Mouse (Mus musculus): ENCODE data around the gene Myh7b. TPM values are rescaled to one million over a fixed set of nuclear protein-coding genes. Genes with fewer than 3 reads are reported as not detected.

Myh7b gene
- polyA plus RNA-seq, 1 experiment from 2014 or later = 0.67 TPM

DNA sequence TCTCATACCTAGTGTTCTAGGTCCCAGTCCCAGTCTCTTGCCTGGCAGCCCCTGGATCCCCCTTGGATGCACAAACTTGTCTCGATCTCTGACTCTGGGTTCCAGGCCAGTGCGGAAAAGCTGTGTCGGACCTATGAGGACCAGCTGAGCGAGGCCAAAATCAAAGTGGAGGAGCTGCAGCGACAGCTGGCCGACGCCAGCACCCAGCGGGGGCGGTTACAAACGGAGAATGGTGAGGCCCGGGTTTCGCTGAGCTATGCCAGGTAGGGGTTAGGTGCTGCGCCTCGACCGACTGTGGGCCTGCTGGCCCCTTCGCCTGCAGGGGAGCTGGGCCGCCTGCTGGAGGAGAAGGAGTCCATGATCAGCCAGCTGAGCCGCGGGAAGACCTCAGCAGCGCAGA lies 19.1 kb downstream of the Myh7b start:
- Histone ChIP-seq H3K27ac (no peak overlapping the region), H3K9me3 (no peaks in the 10 kb centered on the region), H3K4me3 (peak overlapping the region; percentile 16), H3K27me3 (ENCODE audit: poor library complexity, severe bottlenecking) (peaks cover 99% of the 10 kb centered on the region), H3K36me3 (replicated peaks) (peaks cover 39% of the 10 kb centered on the region), H3K4me1 (peaks cover 48% of the 10 kb centered on the region)
- no peak for DNase-seq (ENCODE audit: extremely low spot score, low spot score)
- 19% methylated on average over 20 of the region's 20 CpGs for WGBS

- Histone ChIP-seq H3K4me3 (peak overlapping the region; percentile 16), H3K27me3 (ENCODE audit: poor library complexity, severe bottlenecking) (peaks cover 97% of the 10 kb centered on the region), H3K9me3 (no peaks in the 10 kb centered on the region), H3K27ac (no peak overlapping the region), H3K36me3 (replicated peaks) (peaks cover 46% of the 10 kb centered on the region), H3K4me1 (peaks cover 48% of the 10 kb centered on the region)
- WGBS = 13% methylated on average over 43 of the region's 43 CpGs
- DNase-seq (ENCODE audit: extremely low spot score, low spot score) = no peak
Observed at GRCm38 (mm10) chr2:155630590-155631416, 19.8 kb downstream of the Myh7b start.

GRCm38 (mm10) chr2:155632138-155632936 lies 21.3 kb downstream of the Myh7b start:
- Histone ChIP-seq H3K4me1 (peaks cover 39% of the 10 kb centered on the region), H3K36me3 (replicated peaks) (peaks cover 61% of the 10 kb centered on the region), H3K4me3 (no peak overlapping the region), H3K9me3 (no peaks in the 10 kb centered on the region), H3K27me3 (ENCODE audit: poor library complexity, severe bottlenecking) (peaks cover 81% of the 10 kb centered on the region), H3K27ac (no peak overlapping the region)
- 61% methylated on average over 30 of the region's 30 CpGs for WGBS
- DNase-seq (ENCODE audit: extremely low spot score, low spot score) = no peak

DNA sequence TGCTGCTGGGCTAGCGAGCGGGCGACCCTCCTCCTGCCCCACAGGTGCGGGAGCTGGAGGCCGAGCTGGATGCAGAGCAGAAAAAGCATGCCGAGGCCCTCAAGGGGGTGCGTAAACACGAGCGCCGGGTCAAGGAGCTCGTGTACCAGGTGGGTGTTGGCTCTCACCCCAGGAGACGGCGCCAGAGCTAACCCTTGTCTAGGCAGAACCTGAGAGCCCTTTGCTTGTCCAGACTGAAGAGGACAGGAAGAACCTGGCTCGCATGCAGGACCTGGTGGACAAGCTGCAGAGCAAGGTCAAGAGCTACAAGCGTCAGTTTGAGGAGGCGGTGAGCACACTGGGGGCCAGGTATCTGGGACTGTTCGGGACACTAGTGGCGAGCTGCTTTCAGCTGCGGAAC lies 22.1 kb downstream of the Myh7b start:
- H3K4me1 ChIP-seq = peaks cover 38% of the 10 kb centered on the region
- H3K4me3 ChIP-seq = no peak overlapping the region
- H3K9me3 ChIP-seq = no peaks in the 10 kb centered on the region
- WGBS = 75% methylated on average over 19 of the region's 19 CpGs
- H3K27me3 ChIP-seq (ENCODE audit: poor library complexity, severe bottlenecking) = peaks cover 73% of the 10 kb centered on the region
- H3K36me3 ChIP-seq (replicated peaks) = peaks cover 69% of the 10 kb centered on the region
- H3K27ac ChIP-seq = no peak overlapping the region
- no peak for DNase-seq (ENCODE audit: extremely low spot score, low spot score)

DNA sequence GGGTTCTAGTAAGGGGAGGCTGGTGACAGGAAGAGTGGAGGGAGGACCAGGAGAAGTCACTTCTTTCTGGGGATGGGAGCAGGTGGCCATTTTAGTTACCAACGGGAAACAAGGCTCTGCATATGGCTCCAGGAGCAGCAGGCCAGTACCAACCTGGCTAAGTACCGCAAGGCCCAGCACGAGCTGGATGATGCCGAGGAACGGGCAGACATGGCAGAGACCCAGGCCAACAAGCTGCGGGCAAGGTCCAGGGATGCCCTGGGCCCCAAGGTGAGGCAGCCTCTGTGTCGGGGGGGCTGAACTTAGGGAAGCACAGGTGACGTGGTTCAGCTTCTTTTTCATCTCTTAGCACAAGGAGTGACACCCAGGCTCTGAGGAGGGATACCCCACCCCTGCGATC lies 22.7 kb downstream of the Myh7b start:
- WGBS = 86% methylated on average over 9 of the region's 9 CpGs

DNA sequence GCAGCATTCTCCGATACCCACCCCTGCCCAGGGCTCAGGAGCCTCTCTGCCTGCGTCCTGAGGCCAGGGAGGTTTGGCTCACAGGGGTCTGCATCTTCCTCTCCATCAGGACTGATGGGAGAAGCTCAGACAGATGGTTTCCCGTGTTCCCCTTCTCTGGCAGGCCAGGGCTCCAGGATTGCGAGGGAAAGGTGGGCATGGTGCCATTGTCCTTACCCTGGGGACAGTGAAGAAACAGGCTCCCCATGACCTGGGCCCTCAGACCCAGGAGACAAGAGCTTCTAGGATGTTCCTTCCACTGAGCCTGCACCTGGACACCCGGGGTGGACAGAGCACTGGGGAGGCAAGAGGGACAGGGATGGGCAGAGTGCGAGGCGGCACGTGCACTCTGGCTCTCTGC lies 23.6 kb downstream of the Myh7b start:
- Histone ChIP-seq H3K9me3 (no peaks in the 10 kb centered on the region), H3K27me3 (ENCODE audit: poor library complexity, severe bottlenecking) (peaks cover 59% of the 10 kb centered on the region), H3K36me3 (replicated peaks) (peaks cover 83% of the 10 kb centered on the region), H3K4me1 (peaks cover 24% of the 10 kb centered on the region), H3K27ac (no peak overlapping the region), H3K4me3 (no peak overlapping the region)
- no peak for DNase-seq (ENCODE audit: extremely low spot score, low spot score)
- 92% methylated on average over 8 of the region's 8 CpGs for WGBS

More for the DNA sequence above, 22.7 kb downstream of the Myh7b start:
- DNase-seq (ENCODE audit: extremely low spot score, low spot score) = no peak
- Histone ChIP-seq H3K9me3 (no peaks in the 10 kb centered on the region), H3K36me3 (replicated peaks) (peaks cover 75% of the 10 kb centered on the region), H3K4me3 (no peak overlapping the region), H3K27ac (no peak overlapping the region), H3K4me1 (peaks cover 33% of the 10 kb centered on the region), H3K27me3 (ENCODE audit: poor library complexity, severe bottlenecking) (peaks cover 67% of the 10 kb centered on the region)

DNA sequence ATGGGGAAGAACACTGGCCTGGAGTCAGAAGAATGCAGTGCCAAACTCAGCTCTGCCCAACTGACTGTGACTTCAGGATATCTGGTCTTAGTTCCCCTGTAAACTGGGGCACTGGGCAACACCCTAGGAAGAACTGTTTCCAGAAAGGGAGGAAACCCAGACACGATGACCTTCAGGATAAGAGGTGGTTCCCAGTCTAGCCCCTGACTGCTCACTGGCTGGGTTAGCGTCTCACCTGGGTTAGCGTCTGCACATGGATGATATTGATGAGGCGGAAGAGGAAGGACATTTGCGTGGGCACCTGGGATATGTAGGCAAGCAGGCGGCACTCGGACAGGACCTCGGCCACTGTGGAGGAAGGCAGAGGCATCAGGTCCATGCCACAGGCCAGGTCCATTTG lies 24.9 kb downstream of the Myh7b start:
- H3K36me3 ChIP-seq (replicated peaks) = peaks cover 97% of the 10 kb centered on the region

DNA sequence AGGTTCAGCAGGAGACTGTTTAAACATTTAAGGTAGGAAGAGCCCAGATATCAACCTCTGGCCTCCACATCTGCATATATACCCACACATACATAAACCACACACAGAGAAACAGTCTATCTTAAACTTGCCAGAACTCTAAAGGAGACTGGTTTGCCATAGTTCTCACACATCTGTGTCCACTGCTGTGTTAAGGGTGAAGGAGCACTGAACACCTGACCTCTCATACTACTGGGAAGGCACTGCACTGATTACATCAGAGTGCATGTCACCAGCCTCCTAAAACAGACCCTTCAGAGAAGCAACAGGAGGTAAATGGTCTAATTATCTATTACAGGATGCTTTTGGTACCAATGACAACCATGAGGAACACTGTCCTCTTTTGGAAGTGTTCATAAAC lies 25.9 kb downstream of the Myh7b start:
- peaks cover 4% of the 10 kb centered on the region; the same call in 1 of the 2 replicates for H3K4me1 ChIP-seq
- peaks cover 100% of the 10 kb centered on the region for H3K36me3 ChIP-seq (replicated peaks)
- H3K4me3 ChIP-seq = no peak overlapping the region
- DNase-seq (ENCODE audit: extremely low spot score, low spot score) = no peak
- H3K27me3 ChIP-seq (ENCODE audit: poor library complexity, severe bottlenecking) = peaks cover 36% of the 10 kb centered on the region
- H3K27ac ChIP-seq = no peak overlapping the region
- no peaks in the 10 kb centered on the region for H3K9me3 ChIP-seq

More for the DNA sequence above, 24.9 kb downstream of the Myh7b start:
- H3K27ac ChIP-seq = no peak overlapping the region
- H3K9me3 ChIP-seq = no peaks in the 10 kb centered on the region
- DNase-seq (ENCODE audit: extremely low spot score, low spot score) = no peak
- WGBS = 94% methylated on average over 8 of the region's 8 CpGs
- peaks cover 10% of the 10 kb centered on the region for H3K4me1 ChIP-seq
- peaks cover 45% of the 10 kb centered on the region for H3K27me3 ChIP-seq (ENCODE audit: poor library complexity, severe bottlenecking)
- no peak overlapping the region for H3K4me3 ChIP-seq

GRCm38 (mm10) chr2:155637411-155637810 lies 26.4 kb downstream of the Myh7b start:
- no peak for DNase-seq (ENCODE audit: extremely low spot score, low spot score)
- H3K36me3 ChIP-seq (replicated peaks) = peaks cover 100% of the 10 kb centered on the region
- H3K27me3 ChIP-seq (ENCODE audit: poor library complexity, severe bottlenecking) = peaks cover 31% of the 10 kb centered on the region
- H3K27ac ChIP-seq = no peak overlapping the region
- H3K4me1 ChIP-seq = no peaks in the 10 kb centered on the region; the same call in 1 of the 2 replicates
- H3K4me3 ChIP-seq = no peak overlapping the region
- 94% methylated on average over 4 of the region's 4 CpGs for WGBS
- H3K9me3 ChIP-seq = no peaks in the 10 kb centered on the region

- no peak overlapping the region for H3K27ac ChIP-seq
- H3K9me3 ChIP-seq = no peaks in the 10 kb centered on the region
- no peaks in the 10 kb centered on the region for H3K27me3 ChIP-seq (ENCODE audit: poor library complexity, severe bottlenecking)
- no peaks in the 10 kb centered on the region for H3K4me1 ChIP-seq
- peaks cover 99% of the 10 kb centered on the region for H3K36me3 ChIP-seq (replicated peaks)
- DNase-seq (ENCODE audit: extremely low spot score, low spot score) = no peak
- no peak overlapping the region for H3K4me3 ChIP-seq
- WGBS = 88% methylated on average over 6 of the region's 6 CpGs
Observed at GRCm38 (mm10) chr2:155640656-155641055, 29.6 kb downstream of the Myh7b start.

DNA sequence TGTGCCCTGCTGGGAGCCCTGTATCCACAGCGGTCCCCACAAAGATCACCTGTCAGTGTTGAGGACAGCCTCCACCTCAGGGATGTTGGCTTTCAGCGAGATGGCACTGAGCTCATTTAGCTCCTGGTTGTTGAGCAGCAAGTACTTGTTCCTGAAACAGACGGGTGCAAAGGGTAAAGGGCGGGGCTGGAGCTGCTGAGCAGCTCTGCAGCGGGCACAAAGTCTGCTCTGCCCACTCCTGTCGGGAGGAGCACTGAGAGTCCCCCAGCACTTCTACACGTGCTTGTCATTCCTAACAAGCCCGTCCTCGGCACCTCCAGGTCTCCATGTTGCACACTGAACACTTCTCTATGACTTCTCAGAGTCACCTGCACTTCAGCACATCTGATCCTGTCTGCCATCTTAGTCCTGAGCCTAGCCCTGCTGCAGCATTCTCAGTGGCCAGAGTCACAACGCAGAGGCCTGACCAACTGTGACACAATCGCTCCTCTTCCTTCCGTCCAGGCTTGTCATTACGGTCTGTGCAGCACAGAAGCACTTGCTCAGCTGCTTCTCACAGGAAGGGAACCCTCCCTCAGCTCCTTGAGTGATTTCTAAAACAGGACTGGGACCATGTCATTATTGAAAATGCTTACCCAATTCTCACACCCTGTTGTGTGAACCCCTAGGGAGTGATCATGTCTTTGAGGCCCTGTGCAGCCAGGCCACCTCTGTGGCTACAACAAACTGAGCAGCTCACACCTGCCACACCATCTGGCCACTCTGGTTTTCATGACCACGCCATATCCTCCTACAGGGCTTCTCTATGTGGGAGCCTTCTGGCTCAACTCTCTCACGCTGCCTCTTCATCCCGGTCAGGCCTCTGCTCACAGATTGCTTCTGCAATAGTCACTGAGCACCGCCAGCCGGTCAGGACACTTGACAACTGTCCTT lies 30.8 kb downstream of the Myh7b start:
- H3K9me3 ChIP-seq = no peaks in the 10 kb centered on the region
- H3K27ac ChIP-seq = no peak overlapping the region
- H3K4me1 ChIP-seq = no peaks in the 10 kb centered on the region
- H3K4me3 ChIP-seq = no peak overlapping the region
- DNase-seq (ENCODE audit: extremely low spot score, low spot score) = no peak
- H3K36me3 ChIP-seq (replicated peaks) = peaks cover 98% of the 10 kb centered on the region
- no peaks in the 10 kb centered on the region for H3K27me3 ChIP-seq (ENCODE audit: poor library complexity, severe bottlenecking)
- 89% methylated on average over 18 of the region's 18 CpGs for WGBS

DNA sequence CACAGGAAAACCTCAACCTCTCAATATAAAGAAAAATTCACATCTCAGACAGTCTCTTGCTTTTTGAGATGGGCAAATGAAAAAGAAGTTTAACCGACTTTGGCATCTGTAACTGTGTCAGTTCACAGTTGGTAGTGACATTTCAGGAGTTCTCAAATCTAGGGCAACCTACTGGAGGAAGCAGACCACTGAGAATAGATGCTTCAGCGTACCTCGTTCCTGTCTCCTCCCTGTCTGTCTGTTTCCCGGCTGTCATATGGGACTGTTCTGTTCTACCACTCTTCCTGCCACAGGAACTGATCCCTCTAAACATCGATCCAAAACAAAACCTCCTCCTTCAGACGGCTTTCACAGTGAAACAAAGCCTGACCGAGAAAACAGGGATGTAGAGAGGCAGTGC lies 34.7 kb downstream of the Myh7b start:
- no peak for DNase-seq (ENCODE audit: extremely low spot score, low spot score)
- Histone ChIP-seq H3K4me3 (no peak overlapping the region), H3K36me3 (replicated peaks) (peaks cover 95% of the 10 kb centered on the region), H3K4me1 (no peaks in the 10 kb centered on the region), H3K27ac (no peak overlapping the region), H3K27me3 (ENCODE audit: poor library complexity, severe bottlenecking) (no peaks in the 10 kb centered on the region), H3K9me3 (no peaks in the 10 kb centered on the region)
- WGBS = 83% methylated on average over 7 of the region's 7 CpGs

All from forebrain, embryonic 10.5 days (tissue).